Mouse (Mus musculus) neutrophil, adult 5-6 weeks (primary cell): ENCODE measurements around the gene Atp5e. TPM values are rescaled to one million over a fixed set of nuclear protein-coding genes. Genes with fewer than 3 reads are reported as not detected.
A peak's percentile ranks its signal among the peaks of the same experiment; 100 is the strongest.

Experiments
- ATAC-seq: fragments of 151-379, 151-347 bp; 2 replicates; pipeline ENCODE4 v1.8.0; 2017; ENCODE audit warnings: mild to moderate bottlenecking, moderate TSS enrichment; ENCODE audit not compliant: insufficient number of reproducible peaks, poor library complexity, low FRiP score, severe bottlenecking; ENCODE audit errors: extremely low read depth
- total RNA-seq: library from RNA; stranded (forward); fragments of 200-1000 nt; gene quantifications from 2 replicates; pipeline ENCODE4 v1.2.3, GENCODE M21; 2017

Gene Atp5e
- total RNA-seq, 1 experiment from 2014 or later = 208 TPM

GRCm38 (mm10) chr2:174453681-174454080, 10.2 kb downstream of the Atp5e start:
- no peak for ATAC-seq

DNA sequence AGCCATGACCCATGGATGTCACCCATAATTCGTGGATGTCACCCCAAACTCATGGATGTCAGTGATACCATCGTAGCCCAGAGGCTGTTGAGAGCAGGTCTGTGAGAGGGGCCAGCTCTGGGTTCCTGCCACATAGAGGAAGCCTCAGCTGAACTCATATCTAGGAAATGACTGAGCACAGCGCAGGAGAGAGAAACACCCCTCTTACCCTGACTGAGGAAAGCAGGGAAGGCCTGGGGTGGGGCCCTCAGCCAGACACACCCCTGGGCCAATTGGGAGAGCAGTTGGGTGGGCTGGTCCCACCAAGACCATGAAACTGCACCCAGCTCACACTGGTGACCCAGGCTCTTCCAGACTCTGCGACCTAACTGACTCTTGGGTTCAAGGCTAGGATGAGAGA, 13.6 kb downstream of the Atp5e start, which contains the start of gene Tubb1:
Gene Tubb1, plus strand, starts transcription at position 343 of the 400 bp plus-strand sequence.
- ATAC-seq = no peak

GRCm38 (mm10) chr2:174448405-174448804, 15.5 kb downstream of the Atp5e start:
- no peak for ATAC-seq

DNA sequence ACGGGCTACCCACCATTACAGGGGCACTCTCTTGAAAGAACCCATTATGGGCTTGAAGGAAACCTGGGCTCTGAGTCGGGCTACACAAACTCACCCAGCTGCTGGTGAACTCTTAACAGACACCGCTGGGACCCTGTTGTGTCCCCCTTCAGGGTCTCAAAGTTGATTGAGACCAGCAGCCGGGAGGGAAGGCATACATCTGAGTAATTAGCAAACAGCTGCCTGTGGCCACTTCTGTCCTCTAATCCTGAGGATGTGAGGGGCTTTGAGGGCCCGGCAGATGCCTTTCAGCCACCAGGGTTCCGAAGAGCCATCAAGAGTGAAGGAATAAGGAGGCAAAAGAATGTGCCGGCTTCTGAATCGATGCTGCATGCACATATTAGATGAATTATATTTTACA, 17.0 kb downstream of the Atp5e start:
- no peak for ATAC-seq

DNA sequence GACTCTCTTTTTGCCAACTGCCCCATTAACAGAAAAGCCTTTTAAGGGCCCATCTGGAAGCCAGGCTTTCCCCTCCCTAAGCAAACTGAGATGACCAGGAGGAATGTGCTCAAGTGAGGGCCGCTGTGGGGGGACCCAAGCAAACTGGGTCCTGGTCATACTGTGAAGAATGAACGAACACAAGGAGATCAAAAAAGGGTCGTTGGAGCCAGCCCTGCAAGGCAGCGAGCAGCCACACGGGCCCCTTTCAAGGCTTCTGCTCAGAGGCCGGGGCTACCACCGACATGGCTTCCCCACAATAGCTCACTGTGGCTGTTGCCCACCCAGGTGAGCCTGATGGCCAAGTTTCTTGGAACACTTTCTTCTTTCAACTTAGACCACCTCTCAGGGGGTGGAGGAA, 17.4 kb downstream of the Atp5e start:
- no peak for ATAC-seq

- ATAC-seq = no peak
Measured at GRCm38 (mm10) chr2:174445018-174445417, 18.9 kb downstream of the Atp5e start.

DNA sequence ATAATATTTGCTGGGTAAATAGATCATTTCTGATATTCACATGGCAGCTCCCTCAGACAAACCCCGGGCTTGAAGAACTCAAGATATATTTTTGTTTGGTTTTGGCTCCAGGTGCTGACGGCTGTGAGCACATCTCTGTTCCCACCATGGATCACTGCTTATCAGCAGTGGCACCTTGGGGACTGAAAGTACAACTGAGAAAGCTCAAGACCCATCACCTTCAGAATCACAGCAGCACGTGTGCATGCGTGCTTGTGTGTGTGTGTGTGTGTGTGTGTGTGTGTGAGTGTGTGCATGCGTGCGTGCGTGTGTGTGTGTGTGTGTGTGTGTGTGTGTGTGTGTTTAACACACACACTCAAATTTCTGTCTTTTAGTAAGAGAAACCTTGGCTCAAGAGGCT, 19.5 kb downstream of the Atp5e start:
- no peak for ATAC-seq

- no peak for ATAC-seq
Measured at GRCm38 (mm10) chr2:174443046-174443445, 20.9 kb downstream of the Atp5e start.

DNA sequence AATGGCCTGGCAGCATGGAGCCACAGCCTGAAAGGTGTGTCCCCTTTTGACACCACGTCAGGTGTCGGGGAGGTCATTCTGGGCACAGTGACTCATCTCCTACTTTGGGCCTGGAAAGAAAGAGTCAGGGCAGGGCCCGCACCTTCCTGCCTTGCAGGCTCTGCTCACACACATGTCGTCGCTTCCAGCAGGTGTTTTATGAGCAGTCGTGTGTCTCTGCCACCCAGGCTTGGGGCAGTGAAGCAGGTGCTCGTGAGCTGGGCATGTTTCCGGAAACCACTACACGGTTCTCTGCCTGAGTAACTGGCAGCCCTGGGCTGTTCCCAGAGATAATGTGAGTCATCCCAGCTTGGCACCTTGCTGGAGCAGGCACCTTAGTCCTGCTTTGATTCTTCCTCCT, 21.4 kb downstream of the Atp5e start:
- ATAC-seq = no peak

DNA sequence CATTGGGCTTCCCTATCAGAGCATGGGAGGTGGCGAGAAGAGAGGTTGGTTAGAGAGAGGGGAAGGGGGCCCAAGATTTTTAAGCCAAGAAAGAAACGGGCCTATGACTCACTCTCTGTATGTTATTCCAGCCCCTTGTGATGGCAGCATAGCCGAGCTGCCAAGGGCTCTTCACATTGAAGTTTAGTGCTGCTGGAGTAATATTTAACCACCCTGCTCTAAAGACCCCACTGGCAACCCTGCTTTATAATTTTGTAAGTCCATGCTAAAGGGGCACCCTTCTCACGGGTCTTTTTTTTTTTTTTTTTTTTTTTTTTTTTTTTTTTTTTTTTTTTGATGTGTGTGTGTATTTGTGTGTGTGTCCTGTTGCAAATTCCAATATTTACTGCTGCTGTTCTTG, 22.0 kb downstream of the Atp5e start:
- ATAC-seq = no peak

GRCm38 (mm10) chr2:174439961-174440360, 23.9 kb downstream of the Atp5e start:
- no peak for ATAC-seq

- no peak for ATAC-seq
Measured at GRCm38 (mm10) chr2:174439450-174439838, 24.5 kb downstream of the Atp5e start.

- ATAC-seq = peak; percentile 17; the same call in 1 of the 2 replicates
Measured at GRCm38 (mm10) chr2:174438737-174439449, 25.0 kb downstream of the Atp5e start, which contains the start of gene Ctsz. Ctsz (minus strand) TSS chr2:174439039.

- no peak for ATAC-seq
Measured at GRCm38 (mm10) chr2:174438181-174438580, 25.7 kb downstream of the Atp5e start.

- peak; percentile 49 for ATAC-seq
Measured at GRCm38 (mm10) chr2:174437697-174437982, 26.3 kb downstream of the Atp5e start.

GRCm38 (mm10) chr2:174436916-174437696, 26.8 kb downstream of the Atp5e start:
- ATAC-seq = no peak

GRCm38 (mm10) chr2:174436076-174436701, 27.7 kb downstream of the Atp5e start:
- ATAC-seq = peak; percentile 59

DNA sequence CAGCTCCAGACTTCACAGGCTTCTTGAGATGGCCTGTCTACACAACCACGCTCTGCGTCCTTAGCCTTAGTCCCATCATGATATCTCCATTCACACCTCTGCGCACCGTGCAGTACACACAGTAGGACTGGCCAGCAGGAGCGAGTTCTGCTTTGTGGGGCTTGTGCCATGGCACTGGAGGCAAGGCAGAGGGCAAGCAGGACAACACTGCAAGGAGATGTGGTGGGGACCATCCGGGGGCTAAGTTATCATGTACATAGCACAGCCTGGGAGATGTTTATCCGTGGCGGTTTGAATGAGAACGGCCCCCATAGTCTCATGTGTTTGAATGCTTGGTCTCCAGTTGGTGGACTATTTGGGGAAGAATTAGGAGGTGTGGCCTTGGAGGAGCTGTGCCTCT, 29.0 kb downstream of the Atp5e start:
- ATAC-seq = no peak

DNA sequence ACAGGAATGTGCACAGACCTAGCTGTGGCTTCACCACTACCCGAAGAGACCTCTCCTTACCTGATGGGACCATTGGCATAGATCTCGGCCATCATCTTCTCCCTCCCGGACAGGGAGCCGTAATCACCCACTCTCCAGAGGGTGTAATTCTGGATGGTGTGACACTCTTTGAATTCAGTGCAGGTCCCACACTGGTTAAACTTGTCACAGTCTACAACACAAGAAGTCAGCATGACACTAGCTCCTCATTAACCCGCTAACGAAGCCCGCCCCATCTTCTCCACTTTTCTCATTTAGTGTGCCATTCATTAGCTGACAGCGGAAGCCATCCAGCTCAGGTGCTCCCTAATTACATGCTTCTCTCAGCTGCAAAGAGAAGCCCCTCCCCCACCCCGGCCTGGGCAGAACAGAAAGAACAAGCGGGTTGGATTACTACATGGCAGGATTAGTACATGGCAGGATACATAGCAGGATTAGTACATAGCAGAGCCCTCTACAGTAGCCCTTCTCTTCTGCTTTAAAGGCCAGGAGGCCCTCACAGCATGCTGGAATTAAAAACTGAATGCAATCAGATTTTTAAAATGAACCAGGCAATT, 34.8 kb downstream of the Atp5e start:
- no peak for ATAC-seq
